Mouse (Mus musculus): ENCODE results near the gene Defb41. TPM values are rescaled to one million over a fixed set of nuclear protein-coding genes. Genes with fewer than 3 reads are reported as not detected.

Gene Defb41
- total RNA-seq (2014; rRNA removed) = not detected in 2 replicates
- not detected in 2 replicates for polyA plus RNA-seq (2015; fragmentation: Nextera tagmentation; extraction: Ambion mirVana)

- H3K9me3 ChIP-seq (ENCODE audit: low read length) = no peaks in the 10 kb centered on the region
- TF ChIP-seq CTCF (IDR thresholded peaks at IDR 0.05) = no peak
- H3K4me2 ChIP-seq (ENCODE audit: low read depth, low read length, poor library complexity, severe bottlenecking) = no peak within 1 kb of the TSS
- no peak for DNase-seq (ENCODE audit: low spot score)
- H3K4me1 ChIP-seq (ENCODE audit: insufficient read depth, low read length) = no peaks in the 10 kb centered on the region
- H3K9ac ChIP-seq (replicated peaks; ENCODE audit: low read length, poor library complexity, severe bottlenecking) = no peak within 1 kb of the TSS
- no peaks in the 10 kb centered on the region for H3K27me3 ChIP-seq (ENCODE audit: insufficient read depth, low read length)
- no peak for ATAC-seq (ENCODE audit: low FRiP score)
- no peak within 1 kb of the TSS for H3K4me3 ChIP-seq (ENCODE audit: low read depth, low read length)
- H3K36me3 ChIP-seq (ENCODE audit: insufficient read depth, low read length) = no peaks in the 10 kb centered on the region
- H3K27ac ChIP-seq (ENCODE audit: low read depth, low read length) = no peak within 1 kb of the TSS
These were observed at the start of gene Defb41 for GRCm38 (mm10) chr1:18265038-18265437. Gene Defb41, minus strand, starts transcription at chr1:18265138.

DNA sequence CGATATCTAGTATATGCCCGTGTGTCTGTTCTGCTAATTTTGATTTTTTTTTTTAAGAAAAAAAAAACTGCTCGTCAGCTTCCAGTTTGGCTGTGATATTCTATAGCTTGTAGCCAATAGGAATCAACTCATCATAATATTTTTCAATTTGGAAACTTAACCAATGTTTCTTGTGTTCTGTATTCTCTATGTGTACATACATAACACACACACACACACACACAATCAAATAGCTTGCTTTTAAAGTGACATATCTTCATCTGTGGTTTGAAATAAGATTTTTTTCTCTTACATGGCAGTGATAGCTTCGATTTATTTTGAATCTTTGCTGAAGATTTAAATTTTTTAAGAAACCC lies 43.5 kb upstream of the Defb41 start:
- DNase-seq (ENCODE audit: low spot score) = no peak
- 76% methylated on average over 4 of the region's 4 CpGs for WGBS
- no peaks in the 10 kb centered on the region for H3K36me3 ChIP-seq (ENCODE audit: insufficient read depth, low read length)
- no peak overlapping the region for H3K27ac ChIP-seq (ENCODE audit: low read depth, low read length)
- no peak for TF ChIP-seq CTCF (IDR thresholded peaks at IDR 0.05)
- no peaks in the 10 kb centered on the region for H3K4me1 ChIP-seq (ENCODE audit: insufficient read depth, low read length)
- H3K4me2 ChIP-seq (ENCODE audit: low read depth, low read length, poor library complexity, severe bottlenecking) = no peak overlapping the region
- H3K4me3 ChIP-seq (ENCODE audit: low read depth, low read length) = no peak overlapping the region
- no peaks in the 10 kb centered on the region for H3K27me3 ChIP-seq (ENCODE audit: insufficient read depth, low read length)
- no peaks in the 10 kb centered on the region for H3K9me3 ChIP-seq (ENCODE audit: low read length)
- no peak overlapping the region for H3K9ac ChIP-seq (replicated peaks; ENCODE audit: low read length, poor library complexity, severe bottlenecking)
- ATAC-seq (ENCODE audit: low FRiP score) = no peak

DNA sequence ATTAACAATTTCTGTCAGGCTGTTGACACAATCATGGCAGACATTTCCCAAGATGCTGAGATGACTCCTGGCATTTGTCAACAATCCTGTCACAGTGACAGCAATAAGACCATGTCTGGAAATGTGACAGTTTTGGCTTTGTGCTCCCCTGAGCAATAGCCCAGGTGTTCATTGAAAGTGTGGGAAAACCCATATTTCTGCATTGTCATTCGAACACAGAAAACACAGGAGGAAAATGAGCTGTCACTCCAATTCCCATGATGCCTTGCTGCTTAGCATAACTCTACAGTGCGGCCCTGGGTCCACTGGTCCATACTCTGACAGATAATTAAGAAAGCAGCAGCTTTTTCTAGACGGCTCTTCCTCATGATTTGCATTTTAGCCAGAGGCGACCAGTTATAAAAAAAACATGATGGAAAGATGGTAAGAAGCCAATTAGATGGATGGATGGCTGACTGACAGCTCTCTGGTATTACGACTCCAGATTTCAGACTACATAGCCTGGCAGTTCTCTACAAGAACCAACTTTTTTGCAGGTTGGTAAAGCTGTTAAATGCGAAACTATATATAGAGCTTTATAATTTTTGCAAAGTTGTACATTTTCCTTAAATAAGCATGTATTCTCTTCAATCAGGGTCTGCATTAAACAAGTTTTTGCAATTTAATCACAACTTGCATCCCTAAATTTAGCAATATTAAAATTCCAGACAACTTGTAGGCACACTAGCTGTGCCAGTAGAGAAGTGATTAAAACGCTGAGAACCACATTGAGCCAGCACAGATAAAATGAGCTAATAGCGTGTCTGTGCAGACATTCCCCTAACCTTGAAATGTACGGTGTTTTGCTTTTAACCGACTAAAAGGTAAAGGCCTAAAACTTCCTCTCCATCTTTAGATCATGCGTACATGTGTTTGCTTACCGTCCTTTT lies 42.9 kb upstream of the Defb41 start:
- DNase-seq (ENCODE audit: low spot score) (peak; percentile 5), ATAC-seq (ENCODE audit: low FRiP score) (peak; percentile 81)
- no peak overlapping the region for H3K27ac ChIP-seq (ENCODE audit: low read depth, low read length)
- H3K27me3 ChIP-seq (ENCODE audit: insufficient read depth, low read length) = no peaks in the 10 kb centered on the region
- no peaks in the 10 kb centered on the region for H3K4me1 ChIP-seq (ENCODE audit: insufficient read depth, low read length)
- no peak overlapping the region for H3K4me3 ChIP-seq (ENCODE audit: low read depth, low read length)
- H3K9me3 ChIP-seq (ENCODE audit: low read length) = no peaks in the 10 kb centered on the region
- no peaks in the 10 kb centered on the region for H3K36me3 ChIP-seq (ENCODE audit: insufficient read depth, low read length)
- TF ChIP-seq CTCF (IDR thresholded peaks at IDR 0.05) = no peak
- H3K9ac ChIP-seq (replicated peaks; ENCODE audit: low read length, poor library complexity, severe bottlenecking) = no peak overlapping the region
- no peak overlapping the region for H3K4me2 ChIP-seq (ENCODE audit: low read depth, low read length, poor library complexity, severe bottlenecking)
- 66% methylated on average over 12 of the region's 12 CpGs for WGBS

DNA sequence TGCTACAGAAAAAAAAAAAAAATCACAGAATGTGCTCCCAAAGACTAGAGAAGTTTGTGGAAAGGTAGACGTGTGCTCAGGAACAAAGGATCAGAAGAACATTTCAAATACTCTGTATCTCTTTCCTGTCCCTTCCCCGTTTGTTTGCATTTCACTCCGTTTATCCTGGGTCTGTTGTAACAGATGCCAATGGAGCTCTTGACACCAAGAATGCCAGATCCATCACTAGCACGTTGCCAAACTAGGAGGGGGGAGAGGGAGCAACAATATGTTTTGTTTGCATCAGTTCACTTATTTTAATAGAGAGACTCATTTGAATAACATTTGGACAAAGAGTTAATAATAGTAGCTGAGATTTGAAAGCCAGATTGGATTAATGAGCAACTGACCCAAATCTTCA lies 27.6 kb upstream of the Defb41 start:
- no peaks in the 10 kb centered on the region for H3K36me3 ChIP-seq (ENCODE audit: insufficient read depth, low read length)
- TF ChIP-seq CTCF (IDR thresholded peaks at IDR 0.05) = no peak
- WGBS = 45% methylated on average over 4 of the region's 4 CpGs
- H3K27ac ChIP-seq (ENCODE audit: low read depth, low read length) = no peak overlapping the region
- H3K4me3 ChIP-seq (ENCODE audit: low read depth, low read length) = no peak overlapping the region
- DNase-seq (ENCODE audit: low spot score) (no peak), ATAC-seq (ENCODE audit: low FRiP score) (no peak)
- no peak overlapping the region for H3K4me2 ChIP-seq (ENCODE audit: low read depth, low read length, poor library complexity, severe bottlenecking)
- H3K27me3 ChIP-seq (ENCODE audit: insufficient read depth, low read length) = no peaks in the 10 kb centered on the region
- no peaks in the 10 kb centered on the region for H3K4me1 ChIP-seq (ENCODE audit: insufficient read depth, low read length)
- no peaks in the 10 kb centered on the region for H3K9me3 ChIP-seq (ENCODE audit: low read length)
- H3K9ac ChIP-seq (replicated peaks; ENCODE audit: low read length, poor library complexity, severe bottlenecking) = no peak overlapping the region

DNA sequence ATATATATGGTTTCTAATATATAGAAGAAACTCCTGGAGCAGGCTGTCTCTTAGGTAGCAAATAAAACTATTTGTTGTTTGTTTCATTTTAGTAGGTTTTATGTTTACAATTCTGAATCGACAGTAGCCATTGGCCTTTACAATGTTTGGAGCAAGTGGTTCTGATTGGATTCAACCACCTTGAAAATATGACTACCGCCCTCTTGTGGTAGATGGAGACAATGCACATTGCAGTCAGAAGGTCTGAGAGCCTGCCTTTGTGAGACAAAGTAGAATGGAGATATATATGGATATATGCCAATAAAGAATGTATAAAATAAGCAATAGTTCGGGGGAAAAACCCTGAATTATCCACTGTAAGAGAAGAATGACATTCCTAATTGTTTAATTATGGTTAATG lies 23.9 kb upstream of the Defb41 start:
- ATAC-seq (ENCODE audit: low FRiP score) (no peak), DNase-seq (ENCODE audit: low spot score) (peak; percentile 2)
- Histone ChIP-seq H3K4me2 (ENCODE audit: low read depth, low read length, poor library complexity, severe bottlenecking) (no peak overlapping the region), H3K9ac (replicated peaks; ENCODE audit: low read length, poor library complexity, severe bottlenecking) (no peak overlapping the region), H3K9me3 (ENCODE audit: low read length) (no peaks in the 10 kb centered on the region), H3K36me3 (ENCODE audit: insufficient read depth, low read length) (no peaks in the 10 kb centered on the region), H3K4me1 (ENCODE audit: insufficient read depth, low read length) (no peaks in the 10 kb centered on the region), H3K27me3 (ENCODE audit: insufficient read depth, low read length) (no peaks in the 10 kb centered on the region), H3K27ac (ENCODE audit: low read depth, low read length) (no peak overlapping the region), H3K4me3 (ENCODE audit: low read depth, low read length) (no peak overlapping the region)
- 48% methylated on average over 3 of the region's 3 CpGs for WGBS
- TF ChIP-seq CTCF (IDR thresholded peaks at IDR 0.05) = peak; percentile 46

DNA sequence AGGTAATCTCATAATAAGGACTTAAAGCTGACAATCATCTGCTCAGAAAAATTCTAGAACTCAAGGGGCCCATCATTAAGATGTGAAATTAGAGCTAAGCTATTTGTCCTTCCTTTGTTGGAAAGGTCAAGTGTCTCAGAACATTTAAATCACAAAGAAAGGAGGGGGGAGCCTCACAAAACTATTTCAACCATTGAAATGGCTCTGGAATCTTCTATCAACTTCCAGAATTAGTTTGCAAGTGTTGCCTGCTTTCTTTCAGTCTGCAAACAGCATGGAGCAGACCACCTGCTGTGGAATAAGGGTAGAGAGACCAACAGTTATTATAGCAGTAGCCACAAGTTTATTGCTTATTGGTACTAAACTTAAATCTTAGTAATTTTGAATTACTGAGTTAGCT lies 22.4 kb upstream of the Defb41 start:
- ATAC-seq (ENCODE audit: low FRiP score) = no peak
- Histone ChIP-seq H3K27ac (ENCODE audit: low read depth, low read length) (no peak overlapping the region), H3K4me3 (ENCODE audit: low read depth, low read length) (no peak overlapping the region), H3K36me3 (ENCODE audit: insufficient read depth, low read length) (no peaks in the 10 kb centered on the region), H3K4me2 (ENCODE audit: low read depth, low read length, poor library complexity, severe bottlenecking) (no peak overlapping the region), H3K27me3 (ENCODE audit: insufficient read depth, low read length) (no peaks in the 10 kb centered on the region), H3K4me1 (ENCODE audit: insufficient read depth, low read length) (no peaks in the 10 kb centered on the region), H3K9ac (replicated peaks; ENCODE audit: low read length, poor library complexity, severe bottlenecking) (no peak overlapping the region), H3K9me3 (ENCODE audit: low read length) (no peaks in the 10 kb centered on the region)
- no peak for DNase-seq (ENCODE audit: low spot score)
- TF ChIP-seq CTCF (IDR thresholded peaks at IDR 0.05) = no peak
